Mouse (Mus musculus): ENCODE data around the gene Kif3c. TPM values are rescaled to one million over a fixed set of nuclear protein-coding genes. Genes with fewer than 3 reads are reported as not detected.

The Kif3c gene
- total and polyA plus RNA-seq, 3 experiments = 3.5 to 5.9 (median 5.5) TPM

- H3K4me3 ChIP-seq (replicated peaks in 1 of 3; ENCODE audit: low read depth in 2 of 3, low read length in 2 of 3, poor library complexity in 1 of 3) = peak overlapping the region; percentile 56 to 64 (median 57)
- H3K27ac ChIP-seq (ENCODE audit: insufficient read depth, low read depth) = peak overlapping the region; percentile 85
- H3K27me3 ChIP-seq (replicated peaks) = no peaks in the 10 kb centered on the region
- TF ChIP-seq NRF1 (IDR thresholded peaks at IDR 0.05; ENCODE audit: low read depth, low read length) = 0 out of 2 replicates have a peak, but pooled peaks have one; percentile 23
- peak; percentile 52 for TF ChIP-seq NELFE (IDR thresholded peaks at IDR 0.05; ENCODE audit: low read depth, low read length)
- no peak for TF ChIP-seq CTCF (conservative IDR thresholded peaks at IDR 0.05 in 1 of 2, IDR thresholded peaks at IDR 0.05 in 1 of 2; ENCODE audit: low read depth in 2 of 2, low read length in 2 of 2)
- TF ChIP-seq MYC (IDR thresholded peaks at IDR 0.05; ENCODE audit: low read depth, low read length) = no peak
- TF ChIP-seq POLR2AphosphoS2 (IDR thresholded peaks at IDR 0.05; ENCODE audit: low read depth, low read length) = no peak
- 0 out of 2 replicates have a peak, but pooled peaks have one; percentile 18 for TF ChIP-seq MAX (IDR thresholded peaks at IDR 0.05; ENCODE audit: low read length)
- no peak for TF ChIP-seq USF1 (IDR thresholded peaks at IDR 0.05; ENCODE audit: low read depth, low read length)
- TF ChIP-seq BHLHE40 (IDR thresholded peaks at IDR 0.05; ENCODE audit: low read depth, low read length) = peak; percentile 77
- no peak for TF ChIP-seq CHD1 (IDR thresholded peaks at IDR 0.05; ENCODE audit: low read depth, low read length)
- no peak for TF ChIP-seq JUND (conservative IDR thresholded peaks at IDR 0.05; ENCODE audit: low read depth, low read length)
- TF ChIP-seq KAT2A (IDR thresholded peaks at IDR 0.05; ENCODE audit: insufficient replicate concordance, low read length) = no peak
- no peak for TF ChIP-seq ZKSCAN1 (IDR thresholded peaks at IDR 0.05; ENCODE audit: borderline replicate concordance, low read depth, low read length)
- TF ChIP-seq MEF2A (IDR thresholded peaks at IDR 0.05; ENCODE audit: borderline replicate concordance, low read depth, low read length) = no peak; the same call in 1 of the 2 replicates
- no peak for TF ChIP-seq JUN (IDR thresholded peaks at IDR 0.05; ENCODE audit: insufficient read depth, low read depth, low read length)
- peak; percentile 48 for TF ChIP-seq ETS1 (conservative IDR thresholded peaks at IDR 0.05; ENCODE audit: low read depth, low read length)
- no peak for TF ChIP-seq ZMIZ1 (IDR thresholded peaks at IDR 0.05; ENCODE audit: low read depth, low read length)
- no peak for TF ChIP-seq SIN3A (IDR thresholded peaks at IDR 0.05; ENCODE audit: low read length)
- peak; percentile 50; the same call in 1 of the 2 replicates for TF ChIP-seq POLR2A (IDR thresholded peaks at IDR 0.05; ENCODE audit: low read depth, low read length)
- TF ChIP-seq ZNF384 (IDR thresholded peaks at IDR 0.05; ENCODE audit: low read depth, low read length) = no peak
- TF ChIP-seq UBTF (IDR thresholded peaks at IDR 0.05; ENCODE audit: low read depth, low read length) = no peak
- no peak for TF ChIP-seq PAX5 (IDR thresholded peaks at IDR 0.05; ENCODE audit: low read length)
- TF ChIP-seq SMC3 (IDR thresholded peaks at IDR 0.05; ENCODE audit: low read depth, low read length) = no peak
- TF ChIP-seq ELF1 (IDR thresholded peaks at IDR 0.05; ENCODE audit: low read depth, low read length) = peak; percentile 54; the same call in 1 of the 2 replicates
- TF ChIP-seq GABPA (IDR thresholded peaks at IDR 0.05; ENCODE audit: insufficient replicate concordance, low read depth, low read length) = no peak
- peak; percentile 30; the same call in 1 of the 2 replicates for TF ChIP-seq EP300 (IDR thresholded peaks at IDR 0.05; ENCODE audit: low read length)
- TF ChIP-seq E2F4 (IDR thresholded peaks at IDR 0.05; ENCODE audit: insufficient replicate concordance, low read depth, low read length) = no peak
- TF ChIP-seq TBP (conservative IDR thresholded peaks at IDR 0.05; ENCODE audit: low read depth, low read length) = 0 out of 2 replicates have a peak, but pooled peaks have one; percentile 24
- TF ChIP-seq TCF12 (IDR thresholded peaks at IDR 0.05; ENCODE audit: low read depth, low read length) = no peak; the same call in 1 of the 2 replicates
- in situ Hi-C loops (cut with MboI; ENCODE audit: low pct_ligation_motif_present, low pct_unique_long_range_greater_than_20kb, low sequenced_read_pairs) (no loop called here), dilution Hi-C loops (cut with MboI; ENCODE audit: extremely low pct_ligation_motif_present, extremely low pct_unique_long_range_greater_than_20kb, low sequenced_read_pairs) (no loop called here)
- peaks cover 0 to 18% of the 10 kb centered on the region in 2 experiments for H3K36me3 ChIP-seq (replicated peaks in 1 of 2; ENCODE audit: control insufficient read depth in 1 of 2, insufficient read depth in 1 of 2, low read length in 1 of 2)
- peaks cover 25 to 43% of the 10 kb centered on the region in 2 experiments for H3K4me1 ChIP-seq (ENCODE audit: control insufficient read depth in 1 of 2, insufficient read depth in 2 of 2)
- peak overlapping the region; percentile 79 for H3K9ac ChIP-seq (ENCODE audit: insufficient read depth, low read depth)
- peak; percentile 85 for DNase-seq (ENCODE audit: extremely low read depth)
- H3K79me2 ChIP-seq (replicated peaks; ENCODE audit: control insufficient read depth, extremely low read depth, insufficient read depth, poor library complexity, severe bottlenecking) = peaks cover 5% of the 10 kb centered on the region
- H3K4me2 ChIP-seq (ENCODE audit: insufficient read depth, low read depth, poor library complexity, severe bottlenecking) = no peak overlapping the region
- peaks cover 5% of the 10 kb centered on the region for H3K9me3 ChIP-seq (replicated peaks; ENCODE audit: low read length)
Measured at GRCm38 (mm10) chr12:3356824-3357223, 8.1 kb upstream of the Kif3c start.

Data from CH12.LX (cell line).